Mouse (Mus musculus): ENCODE measurements around the gene Pkd1. TPM values are rescaled to one million over a fixed set of nuclear protein-coding genes. Genes with fewer than 3 reads are reported as not detected.

The Pkd1 gene
- total and polyA plus RNA-seq, 3 experiments, result 2.8 to 13.4 (median 8.3) TPM

GRCm38 (mm10) chr17:24548921-24549617, 565 bp upstream of the Pkd1 start:
- H3K4me3 ChIP-seq (replicated peaks in 1 of 3; ENCODE audit: low read depth in 2 of 3, low read length in 2 of 3, poor library complexity in 1 of 3), result peak overlapping the region; percentile 58 to 94 (median 62)
- dilution Hi-C loops (cut with MboI; ENCODE audit: extremely low pct_ligation_motif_present, extremely low pct_unique_long_range_greater_than_20kb, low sequenced_read_pairs), result no loop called here
- in situ Hi-C loops (cut with MboI; ENCODE audit: low pct_ligation_motif_present, low pct_unique_long_range_greater_than_20kb, low sequenced_read_pairs), result loop anchor here (5.0 kb wide), 1 partner anchor 93 kb away; no protein-coding TSS in a partner anchor

GRCm38 (mm10) chr17:24550416-24551049, 899 bp downstream of the Pkd1 start:
- TF ChIP-seq NRF1 (IDR thresholded peaks at IDR 0.05; ENCODE audit: low read depth, low read length), result peak; percentile 76
- 0 out of 2 replicates have a peak, but pooled peaks have one; percentile 0 for TF ChIP-seq ELF1 (IDR thresholded peaks at IDR 0.05; ENCODE audit: low read depth, low read length)
- no peak for TF ChIP-seq POLR2AphosphoS2 (IDR thresholded peaks at IDR 0.05; ENCODE audit: low read depth, low read length)
- TF ChIP-seq MXI1 (IDR thresholded peaks at IDR 0.05; ENCODE audit: low read depth, low read length), result peak; percentile 88
- peak; percentile 46; the same call in 1 of the 2 replicates for TF ChIP-seq SIN3A (IDR thresholded peaks at IDR 0.05; ENCODE audit: low read length)
- no peak for TF ChIP-seq USF2 (conservative IDR thresholded peaks at IDR 0.05; ENCODE audit: low read depth, low read length)
- no peak for TF ChIP-seq MAZ (IDR thresholded peaks at IDR 0.05; ENCODE audit: low read depth, low read length)
- peak overlapping the region; percentile 95 for H3K9ac ChIP-seq (ENCODE audit: insufficient read depth, low read depth)
- H3K27ac ChIP-seq (ENCODE audit: insufficient read depth, low read depth), result peak overlapping the region; percentile 79
- H3K36me3 ChIP-seq (replicated peaks in 1 of 2; ENCODE audit: control insufficient read depth in 1 of 2, insufficient read depth in 1 of 2, low read length in 1 of 2), result peaks cover 0 to 8% of the 10 kb centered on the region in 2 experiments
- in situ Hi-C loops (cut with MboI; ENCODE audit: low pct_ligation_motif_present, low pct_unique_long_range_greater_than_20kb, low sequenced_read_pairs), result no loop called here
- dilution Hi-C loops (cut with MboI; ENCODE audit: extremely low pct_ligation_motif_present, extremely low pct_unique_long_range_greater_than_20kb, low sequenced_read_pairs), result no loop called here
- 0 out of 2 replicates have a peak, but pooled peaks cover 8% of the 10 kb centered on the region for H3K79me2 ChIP-seq (replicated peaks; ENCODE audit: control insufficient read depth, extremely low read depth, insufficient read depth, poor library complexity, severe bottlenecking)
- DNase-seq (ENCODE audit: extremely low read depth), result peak; percentile 63
- H3K4me2 ChIP-seq (ENCODE audit: insufficient read depth, low read depth, poor library complexity, severe bottlenecking), result peak overlapping the region; percentile 35
- H3K4me3 ChIP-seq (replicated peaks in 1 of 3; ENCODE audit: low read depth in 2 of 3, low read length in 2 of 3, poor library complexity in 1 of 3), result peak overlapping the region; percentile 61 to 96 (median 94)
- H3K4me1 ChIP-seq (ENCODE audit: control insufficient read depth in 1 of 2, insufficient read depth in 2 of 2), result peaks cover 0 to 40% of the 10 kb centered on the region in 2 experiments; a peak in 2 of 4 replicates
- H3K9me3 ChIP-seq (replicated peaks; ENCODE audit: low read length), result no peaks in the 10 kb centered on the region
- H3K27me3 ChIP-seq (replicated peaks), result no peaks in the 10 kb centered on the region

More at GRCm38 (mm10) chr17:24548921-24549617, 565 bp upstream of the Pkd1 start:
- Histone ChIP-seq H3K36me3 (replicated peaks in 1 of 2; ENCODE audit: control insufficient read depth in 1 of 2, insufficient read depth in 1 of 2, low read length in 1 of 2) (peaks cover 0 to 2% of the 10 kb centered on the region in 2 experiments), H3K27ac (ENCODE audit: insufficient read depth, low read depth) (peak overlapping the region; percentile 18), H3K9me3 (replicated peaks; ENCODE audit: low read length) (no peaks in the 10 kb centered on the region), H3K4me1 (ENCODE audit: control insufficient read depth in 1 of 2, insufficient read depth in 2 of 2) (peaks cover 4 to 32% of the 10 kb centered on the region in 2 experiments; a peak in 3 of 4 replicates), H3K79me2 (replicated peaks; ENCODE audit: control insufficient read depth, extremely low read depth, insufficient read depth, poor library complexity, severe bottlenecking) (0 out of 2 replicates have a peak, but pooled peaks cover 8% of the 10 kb centered on the region), H3K4me2 (ENCODE audit: insufficient read depth, low read depth, poor library complexity, severe bottlenecking) (peak overlapping the region; percentile 67), H3K27me3 (replicated peaks) (no peaks in the 10 kb centered on the region), H3K9ac (ENCODE audit: insufficient read depth, low read depth) (peak overlapping the region; percentile 60)
- TF ChIP-seq IRF4 (IDR thresholded peaks at IDR 0.05; ENCODE audit: low read depth, low read length) (no peak), MXI1 (IDR thresholded peaks at IDR 0.05; ENCODE audit: low read depth, low read length) (peak; percentile 47), POLR2AphosphoS2 (IDR thresholded peaks at IDR 0.05; ENCODE audit: low read depth, low read length) (no peak), MAZ (IDR thresholded peaks at IDR 0.05; ENCODE audit: low read depth, low read length) (0 out of 2 replicates have a peak, but pooled peaks have one; percentile 4), MYC (IDR thresholded peaks at IDR 0.05; ENCODE audit: low read depth, low read length) (0 out of 2 replicates have a peak, but pooled peaks have one; percentile 35), SIN3A (IDR thresholded peaks at IDR 0.05; ENCODE audit: low read length) (peak; percentile 57; the same call in 1 of the 2 replicates)
- DNase-seq (ENCODE audit: extremely low read depth), result no peak
